Mouse (Mus musculus) heart, postnatal 10 days (tissue): ENCODE results near the gene Abhd17c. TPM values are rescaled to one million over a fixed set of nuclear protein-coding genes. Genes with fewer than 3 reads are reported as not detected.

Source experiments
- DNase-seq, 2 experiments: peaks; one replicate each; pipeline ENCODE4 v3.0.0; 2021
- intact Hi-C: fragments of 180-260 bp; cut with DNase I; formaldehyde crosslinking; loops from one replicate; pipeline ENCODE4 v1.15.1; 2025
- total RNA-seq, 2 experiments: library from RNA; stranded (reverse); gene quantifications; 2 replicates each; pipeline ENCODE4 v1.2.3; 2021

Gene Abhd17c
- total RNA-seq, 2 experiments from 2014 or later, result 39.3 to 46.7 TPM

DNA sequence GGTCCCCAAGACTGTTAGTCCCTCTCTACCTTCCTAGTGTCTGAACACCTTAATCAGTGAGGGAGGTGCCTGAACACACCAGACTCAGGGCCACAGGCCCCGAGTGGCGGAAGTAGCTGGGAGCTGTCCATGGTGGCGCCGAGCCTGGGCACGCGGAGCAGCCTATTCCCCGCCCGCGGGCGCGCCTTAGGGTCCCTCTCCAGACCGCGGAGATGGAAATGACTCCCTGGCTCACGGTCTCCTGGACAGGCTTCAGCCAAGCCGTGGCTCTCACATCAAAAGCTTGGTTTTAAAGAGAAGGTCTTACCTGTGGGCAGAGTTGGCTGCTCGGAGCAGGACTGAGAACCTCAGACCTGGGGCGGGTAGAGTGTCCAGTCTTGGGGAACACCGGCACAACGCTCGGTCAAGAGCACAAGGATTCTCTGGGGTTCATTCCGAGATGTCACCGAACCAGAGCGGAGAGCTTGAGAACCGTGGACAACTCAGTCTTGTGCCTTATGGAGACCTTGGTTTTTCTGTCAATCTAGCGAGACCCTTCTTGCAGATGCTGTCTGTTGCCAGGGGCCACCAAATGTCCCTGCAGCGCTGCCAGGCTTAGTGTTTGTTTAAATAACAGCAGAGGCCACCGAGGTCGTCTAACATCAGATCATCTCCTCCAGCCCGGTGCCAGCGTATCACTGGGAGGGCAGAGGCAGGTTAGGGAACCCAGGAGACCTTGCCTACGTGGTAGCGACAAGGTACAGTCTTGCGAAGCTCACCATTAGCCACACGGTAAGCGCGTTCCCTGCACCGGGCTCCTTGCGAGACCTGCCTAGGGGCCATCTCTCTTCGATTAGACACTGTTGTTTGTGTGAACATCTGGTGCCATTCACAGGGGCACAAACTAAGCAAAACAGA is 66.4 kb downstream of the Abhd17c start:
- intact Hi-C loops, result loop anchor here (10.0 kb wide), 1 partner anchor 420 kb away; no protein-coding TSS in a partner anchor
- DNase-seq, result peak; percentile 67 to 78

DNA sequence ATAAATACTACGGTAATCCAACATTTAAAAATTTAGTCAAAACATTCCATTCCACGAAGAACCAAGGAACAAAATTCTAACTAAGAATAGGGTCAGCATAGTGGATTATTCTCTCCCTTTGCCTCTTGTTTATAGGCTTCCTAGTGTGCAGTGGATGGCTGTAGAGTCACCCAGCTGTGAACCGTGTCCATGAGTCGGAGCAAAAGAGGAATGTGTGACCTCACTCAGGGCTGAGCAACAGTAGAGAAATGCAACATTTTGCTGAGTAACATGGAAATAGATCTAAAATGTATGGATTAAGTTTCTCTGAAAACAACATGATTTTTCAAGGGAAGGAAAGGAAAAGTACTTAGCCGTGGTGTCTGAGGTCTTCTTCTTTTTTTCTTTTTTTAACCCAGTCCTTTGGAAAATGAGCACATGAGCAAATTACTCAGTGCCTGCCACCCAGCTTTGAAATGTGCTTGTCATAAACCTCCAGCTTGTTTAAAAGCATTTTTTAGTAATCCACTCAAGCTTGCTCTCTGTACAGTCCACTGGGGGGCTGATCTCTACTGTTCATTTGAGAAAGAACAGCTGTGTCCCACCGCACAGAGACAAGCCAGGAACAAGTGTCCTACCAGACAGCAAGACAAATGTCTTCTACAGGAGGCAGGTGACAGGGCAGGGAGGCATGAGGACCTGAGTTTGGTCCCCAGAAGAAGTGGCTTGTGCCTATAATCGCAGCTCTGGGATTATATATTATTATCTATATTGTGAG is 74.3 kb downstream of the Abhd17c start:
- intact Hi-C loops, result no loop called here
- no peak for DNase-seq

GRCm38 (mm10) chr7:84074266-84074665 is 77.4 kb downstream of the Abhd17c start:
- intact Hi-C loops, result no loop called here
- no peak for DNase-seq

GRCm38 (mm10) chr7:84073856-84074255 is 77.8 kb downstream of the Abhd17c start:
- no peak for DNase-seq
- intact Hi-C loops, result no loop called here

GRCm38 (mm10) chr7:84068931-84069330 is 82.8 kb downstream of the Abhd17c start:
- intact Hi-C loops, result no loop called here
- no peak for DNase-seq

DNA sequence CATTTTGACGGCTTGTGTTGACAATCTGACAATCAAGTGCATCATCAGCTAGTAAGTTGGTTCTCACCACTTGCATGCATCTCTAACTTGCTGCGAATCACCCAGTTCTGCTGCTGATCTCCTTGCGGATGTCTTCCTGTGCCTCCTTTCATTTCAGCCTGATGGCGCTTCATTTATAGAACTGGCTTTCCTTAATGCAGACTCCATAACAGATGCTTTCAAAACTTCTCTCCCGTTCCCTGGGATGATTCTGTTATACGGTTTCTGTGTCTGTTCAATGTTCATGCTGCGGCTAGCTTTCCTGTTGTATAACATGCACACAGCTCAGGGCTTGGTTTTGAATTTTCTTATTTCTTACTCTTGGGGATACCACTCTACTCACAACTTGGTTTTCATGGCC is 91.9 kb downstream of the Abhd17c start:
- intact Hi-C loops, result no loop called here
- no peak for DNase-seq

Other genes with a start within 250 kb of the Abhd17c start
- 1 to 10 TPM; 1.5 TPM for gene Cemip, start 65.4 kb downstream of the Abhd17c start, total RNA-seq